Mouse (Mus musculus): Measurements from ENCODE around the gene Ipo8. TPM values are rescaled to one million over a fixed set of nuclear protein-coding genes. Genes with fewer than 3 reads are reported as not detected.

The Ipo8 gene
- total RNA-seq, 2 experiments from 2014 or later, result 3.8 to 8.9 TPM

DNA sequence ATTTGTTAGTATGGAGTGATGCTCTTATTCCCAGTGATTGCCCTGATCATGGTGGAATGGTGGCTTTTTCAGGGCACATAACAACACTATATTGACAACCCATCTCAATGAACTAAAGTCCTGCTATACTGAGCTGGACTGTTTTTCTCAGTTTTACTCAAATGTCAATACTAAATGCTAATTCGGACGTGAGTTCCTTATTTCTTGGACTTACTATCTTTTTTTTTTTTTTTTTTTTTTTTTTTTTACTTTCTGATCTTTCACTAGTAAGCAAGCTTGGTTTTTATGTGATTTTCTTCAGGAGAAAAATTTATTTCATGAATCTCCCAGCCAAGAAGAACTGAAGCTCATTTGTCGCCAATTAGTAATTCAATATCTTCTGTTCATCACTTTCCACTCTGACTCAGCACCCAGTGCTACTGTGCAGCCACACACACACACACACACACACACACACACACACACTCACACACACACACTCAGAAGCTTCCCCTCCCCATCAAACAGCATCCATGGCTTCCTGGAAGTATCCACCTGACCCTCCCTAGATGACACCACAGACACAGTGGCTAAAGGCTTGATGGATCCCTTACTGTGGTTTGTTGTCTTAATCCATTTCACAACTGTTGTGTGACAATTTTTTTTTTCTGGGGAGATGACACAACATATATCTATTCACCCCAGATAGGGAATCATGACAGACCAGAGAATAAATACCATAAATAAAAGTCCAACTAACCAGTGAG, 69.1 kb downstream of the Ipo8 start:
- ATAC-seq (replicated peaks; ENCODE audit: low FRiP score, poor library complexity, severe bottlenecking), result no peak

GRCm38 (mm10) chr6:148761475-148761874, 69.8 kb downstream of the Ipo8 start:
- no peak for ATAC-seq (replicated peaks; ENCODE audit: low FRiP score, poor library complexity, severe bottlenecking)

DNA sequence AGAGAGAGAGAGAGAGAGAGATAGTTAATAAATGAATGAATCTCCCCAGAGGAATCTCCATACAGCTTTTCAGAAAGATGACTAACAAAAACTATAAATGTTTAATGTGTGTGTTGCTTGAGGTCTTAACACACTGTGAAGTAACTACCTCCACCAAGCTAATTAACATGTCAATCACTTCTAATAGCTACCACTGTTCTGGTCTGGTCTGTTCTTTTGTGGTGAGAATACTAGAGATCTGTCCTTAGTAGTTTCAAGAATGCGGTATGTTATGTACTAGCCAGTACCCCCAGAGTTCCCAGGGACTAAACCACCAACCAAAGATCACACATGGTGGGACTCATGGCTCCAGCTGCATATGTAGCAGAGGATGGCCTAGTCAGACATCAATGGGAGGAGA, 74.7 kb downstream of the Ipo8 start:
- no peak for ATAC-seq (replicated peaks; ENCODE audit: low FRiP score, poor library complexity, severe bottlenecking)

GRCm38 (mm10) chr6:148751400-148751799, 79.9 kb downstream of the Ipo8 start:
- ATAC-seq (replicated peaks; ENCODE audit: low FRiP score, poor library complexity, severe bottlenecking), result no peak

DNA sequence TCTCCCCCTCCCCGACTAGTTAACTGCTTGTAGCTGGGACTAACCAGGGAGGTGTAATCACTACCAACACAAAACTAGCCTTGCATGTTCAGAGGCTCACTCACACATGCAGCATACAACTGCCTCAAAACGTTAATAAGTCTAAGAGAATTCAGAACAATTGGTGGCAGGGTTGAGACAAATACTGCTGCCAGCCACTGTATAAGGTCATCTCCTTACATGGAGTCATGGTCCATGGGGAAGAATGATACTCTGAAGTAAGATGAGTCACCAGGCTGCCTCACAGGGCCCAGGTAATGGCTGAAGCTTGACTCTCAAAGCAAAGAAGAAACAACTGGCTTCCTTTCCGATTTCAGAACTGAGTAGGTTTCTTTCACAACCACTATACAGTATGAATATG, 81.1 kb downstream of the Ipo8 start:
- no peak for ATAC-seq (replicated peaks; ENCODE audit: low FRiP score, poor library complexity, severe bottlenecking)

DNA sequence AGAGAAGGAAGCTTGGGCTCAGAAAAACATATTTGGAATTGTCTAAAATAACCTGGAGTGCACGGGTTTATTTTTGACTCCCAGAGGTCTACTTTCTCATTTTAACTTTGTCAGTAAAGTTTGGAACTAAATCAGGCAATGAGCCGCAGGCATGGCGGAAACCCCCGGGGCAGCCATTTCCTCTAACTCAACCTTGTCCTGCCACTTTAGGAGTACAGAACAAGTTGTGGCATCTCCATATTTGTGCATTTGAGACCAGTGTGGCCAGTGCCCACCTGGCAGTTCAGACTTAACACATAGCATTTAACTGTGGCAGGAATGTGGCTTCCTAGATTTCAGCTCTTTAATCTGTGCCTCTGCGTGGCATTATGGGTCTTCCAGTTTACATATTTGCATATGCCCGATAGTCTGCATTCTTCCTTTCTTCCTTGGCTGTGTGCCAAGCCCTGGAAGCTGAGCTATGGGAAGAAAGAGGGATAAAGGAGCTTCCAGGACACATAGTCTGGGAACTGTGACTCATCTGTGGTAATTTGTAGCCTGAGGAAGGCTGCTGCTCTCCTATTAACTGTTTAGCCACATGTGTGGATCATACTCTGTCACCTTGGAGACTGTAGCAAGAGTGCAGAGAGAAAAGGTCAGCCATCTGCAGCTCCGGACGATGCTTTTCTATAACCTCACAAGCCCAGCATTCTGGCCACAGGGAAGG, 90.6 kb downstream of the Ipo8 start:
- ATAC-seq (replicated peaks; ENCODE audit: low FRiP score, poor library complexity, severe bottlenecking), result no peak

DNA sequence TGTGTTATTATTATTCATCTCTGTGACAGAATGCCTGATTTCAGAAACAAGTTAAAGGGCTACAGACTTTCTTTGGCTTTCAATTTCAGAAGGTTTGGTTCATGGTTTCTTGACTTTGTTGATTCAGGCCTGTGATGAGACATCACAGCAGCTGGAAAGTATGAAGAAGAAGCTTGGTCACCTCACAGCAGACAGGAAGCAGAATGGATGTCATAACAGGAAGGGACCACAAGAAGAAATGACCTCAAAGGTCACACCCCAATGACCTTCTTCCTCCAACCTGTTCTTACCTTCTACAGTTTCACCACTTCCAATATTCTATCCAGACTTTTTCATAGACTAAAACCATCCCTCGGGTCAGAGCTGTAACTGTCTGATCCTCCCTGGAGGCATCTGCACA, 94.9 kb downstream of the Ipo8 start:
- ATAC-seq (replicated peaks; ENCODE audit: low FRiP score, poor library complexity, severe bottlenecking), result no peak

GRCm38 (mm10) chr6:148734012-148734411, 97.3 kb downstream of the Ipo8 start:
- ATAC-seq (replicated peaks; ENCODE audit: low FRiP score, poor library complexity, severe bottlenecking), result no peak

GRCm38 (mm10) chr6:148732920-148733319, 98.3 kb downstream of the Ipo8 start:
- no peak for ATAC-seq (replicated peaks; ENCODE audit: low FRiP score, poor library complexity, severe bottlenecking)

DNA sequence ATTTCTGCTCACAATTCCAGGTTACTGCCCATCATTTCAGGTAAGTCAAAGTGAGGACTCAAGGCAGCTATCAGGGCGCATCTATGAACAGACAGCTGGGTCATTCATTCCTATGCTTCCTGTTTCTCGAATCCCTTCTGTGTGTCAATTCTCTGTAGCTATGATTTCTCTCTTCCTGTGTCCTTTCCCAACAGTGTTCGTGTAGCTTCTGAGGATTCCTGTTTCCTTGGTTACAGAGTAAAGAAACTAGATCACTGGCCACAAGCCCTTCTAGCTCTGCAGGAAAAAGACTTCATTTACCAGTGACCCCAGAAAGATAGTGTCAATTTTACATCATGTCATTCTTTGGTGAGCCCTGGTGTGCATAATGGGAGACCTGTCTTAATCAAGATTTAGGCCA, 102.7 kb downstream of the Ipo8 start:
- no peak for ATAC-seq (replicated peaks; ENCODE audit: low FRiP score, poor library complexity, severe bottlenecking)

DNA sequence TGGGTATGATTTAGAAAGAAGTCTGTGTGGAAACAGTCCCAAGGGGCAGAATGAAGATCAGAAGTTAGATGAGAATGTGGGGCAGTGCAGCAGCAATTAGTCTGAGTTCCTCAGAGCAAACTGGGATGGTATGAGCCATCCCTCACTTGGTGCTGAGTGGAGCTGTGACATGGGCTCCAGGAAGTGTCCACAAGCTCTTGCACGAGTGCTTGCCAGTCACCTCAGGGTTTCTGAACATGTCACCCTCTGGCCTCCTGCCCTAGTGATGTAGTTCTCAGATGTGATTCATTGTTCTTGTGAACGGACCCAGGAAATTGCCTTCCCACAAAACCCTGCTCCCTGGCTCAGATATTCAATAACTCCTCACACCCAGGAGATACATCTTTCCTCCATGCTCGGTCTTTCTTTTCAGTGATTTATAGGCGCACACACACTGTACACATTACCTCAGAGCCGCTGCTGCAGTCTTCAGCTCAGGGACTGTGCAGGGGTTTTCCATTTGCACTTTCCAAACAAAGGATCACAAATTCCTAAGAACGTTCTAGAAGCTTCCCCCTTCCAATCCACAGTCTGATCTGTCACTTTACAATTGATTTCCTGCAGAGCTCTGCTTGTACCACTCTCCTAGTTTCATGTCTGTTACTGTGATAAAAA, 103.3 kb downstream of the Ipo8 start:
- ATAC-seq (replicated peaks; ENCODE audit: low FRiP score, poor library complexity, severe bottlenecking), result no peak

- ATAC-seq (replicated peaks; ENCODE audit: low FRiP score, poor library complexity, severe bottlenecking), result no peak
These were observed 106.8 kb downstream of the Ipo8 start for GRCm38 (mm10) chr6:148724453-148724852.

Other genes starting within 250 kb of the Ipo8 start
- gene Caprin2, start 64.8 kb upstream of the Ipo8 start, total RNA-seq (2015; ENCODE audit: low replicate concordance), result 13.0 and 23.9 TPM in 2 replicates
- 8.5 and 16.4 TPM in 2 replicates for gene Caprin2, start 64.8 kb upstream of the Ipo8 start, total RNA-seq (2017; ENCODE audit: low replicate concordance)
- 1.1 and 9.2 TPM in 2 replicates for gene Sinhcaf, start 115.0 kb upstream of the Ipo8 start, total RNA-seq (2015; ENCODE audit: low replicate concordance)
- 4.5 and 14.1 TPM in 2 replicates for gene Sinhcaf, start 115.0 kb upstream of the Ipo8 start, total RNA-seq (2017; ENCODE audit: low replicate concordance)